Mouse (Mus musculus) cerebellum, postnatal 10 days (tissue): ENCODE data around the gene Vmac.

Experiments
- DNase-seq, 2 experiments: peaks; one replicate each; pipeline ENCODE4 v3.0.0; 2021; ENCODE audit warnings: mixed read lengths in 2 of 2

Vmac gene

GRCm38 (mm10) chr17:56683546-56684140, 34.2 kb downstream of the Vmac start:
- DNase-seq, result no peak

GRCm38 (mm10) chr17:56682880-56683279, 34.9 kb downstream of the Vmac start:
- no peak for DNase-seq

GRCm38 (mm10) chr17:56681791-56682190, 36.0 kb downstream of the Vmac start:
- DNase-seq, result no peak

- DNase-seq, result peak in 1 of 2 experiments; percentile 50
Observed at GRCm38 (mm10) chr17:56673647-56674416, 44.0 kb downstream of the Vmac start.

GRCm38 (mm10) chr17:56672941-56673646, 44.7 kb downstream of the Vmac start, which contains the start of gene Ranbp3:
Ranbp3 (plus strand) TSS chr17:56673294.
- peak; percentile 99 to 100 for DNase-seq

GRCm38 (mm10) chr17:56669766-56670165, 48.1 kb downstream of the Vmac start:
- DNase-seq, result no peak

- DNase-seq, result peak; percentile 95 to 96
Observed at GRCm38 (mm10) chr17:56668384-56669144, 49.3 kb downstream of the Vmac start.

GRCm38 (mm10) chr17:56667591-56667990, 50.2 kb downstream of the Vmac start:
- no peak for DNase-seq

GRCm38 (mm10) chr17:56666384-56666783, 51.4 kb downstream of the Vmac start:
- DNase-seq, result no peak

GRCm38 (mm10) chr17:56664333-56664732, 53.5 kb downstream of the Vmac start:
- DNase-seq, result no peak
